Mouse (Mus musculus) kidney, postnatal 0 days (tissue): ENCODE data around the gene Fus. TPM values are rescaled to one million over a fixed set of nuclear protein-coding genes. Genes with fewer than 3 reads are reported as not detected.

Source experiments
- ATAC-seq: fragments of 200-750 bp; cut with Nextera tagmentation; replicated peaks from 2 replicates; pipeline ENCODE4 v1.8.0; 2017; ENCODE audit warnings: low read depth, moderate number of reproducible peaks, moderate TSS enrichment, moderate library complexity; ENCODE audit not compliant: low FRiP score
- DNase-seq: peaks from one replicate; pipeline ENCODE4 v3.0.0-alpha.2; 2016; ENCODE audit warnings: low spot score
- H3K27ac ChIP-seq: fragments of 300-500 bp; sonication (generic); 2 replicates; pipeline ENCODE4 v1.5.1; 2014; ENCODE audit warnings: mild to moderate bottlenecking
- H3K27me3 ChIP-seq: fragments of 300-500 bp; sonication (generic); 2 replicates; pipeline ENCODE4 v1.6.1; 2014; ENCODE audit warnings: low read length, mixed read lengths; ENCODE audit not compliant: insufficient read depth
- H3K36me3 ChIP-seq: fragments of 300-500 bp; sonication (generic); 2 replicates; pipeline ENCODE4 v1.6.1; 2014; ENCODE audit warnings: low read length, mixed read lengths; ENCODE audit not compliant: insufficient read depth
- H3K4me1 ChIP-seq: fragments of 300-500 bp; sonication (generic); replicated peaks from 2 replicates; pipeline ENCODE4 v1.6.1; 2014; ENCODE audit warnings: antibody characterized with exemption, low read length, mixed read lengths; ENCODE audit not compliant: insufficient read depth
- H3K4me2 ChIP-seq: fragments of 300-500 bp; sonication (generic); 2 replicates; pipeline ENCODE4 v1.6.1; 2014; ENCODE audit warnings: mild to moderate bottlenecking, low read length, moderate library complexity, mixed read lengths
- H3K4me3 ChIP-seq: fragments of 300-500 bp; sonication (generic); replicated peaks from 2 replicates; pipeline ENCODE4 v1.5.1; 2014; ENCODE audit warnings: low read depth, low read length
- H3K9ac ChIP-seq: fragments of 300-500 bp; sonication (generic); 2 replicates; pipeline ENCODE4 v1.6.1; 2014; ENCODE audit warnings: low read depth, low read length
- H3K9me3 ChIP-seq: fragments of 300-500 bp; sonication (generic); replicated peaks from 2 replicates; pipeline ENCODE4 v1.6.1; 2016; ENCODE audit warnings: low read length, inconsistent platforms, mixed read lengths
- CTCF ChIP-seq: IDR thresholded peaks from 2 replicates; pipeline ENCODE4 v1.5.1; 2016; ENCODE audit warnings: antibody characterized with exemption, low read depth, mild to moderate bottlenecking, moderate library complexity
- WGBS: fragments of 180-500 bp; shearing (Covaris S2); extraction: QIAGEN DNeasy Blood & Tissue Kit; methylation state at CpG from one replicate; pipeline ENCODE4 v1.1.7; 2014; 5-methylcytosine and 5-hydroxymethylcytosine counted together
- polyA plus RNA-seq: library from polyadenylated mRNA; unstranded; fragments of >200 nt; fragmentation: Nextera tagmentation; extraction: Ambion mirVana; gene quantifications from 2 replicates; pipeline ENCODE4 v1.2.1, GENCODE M21; 2015

Fus gene
- polyA plus RNA-seq, 1 experiment from 2014 or later = 262 TPM

DNA sequence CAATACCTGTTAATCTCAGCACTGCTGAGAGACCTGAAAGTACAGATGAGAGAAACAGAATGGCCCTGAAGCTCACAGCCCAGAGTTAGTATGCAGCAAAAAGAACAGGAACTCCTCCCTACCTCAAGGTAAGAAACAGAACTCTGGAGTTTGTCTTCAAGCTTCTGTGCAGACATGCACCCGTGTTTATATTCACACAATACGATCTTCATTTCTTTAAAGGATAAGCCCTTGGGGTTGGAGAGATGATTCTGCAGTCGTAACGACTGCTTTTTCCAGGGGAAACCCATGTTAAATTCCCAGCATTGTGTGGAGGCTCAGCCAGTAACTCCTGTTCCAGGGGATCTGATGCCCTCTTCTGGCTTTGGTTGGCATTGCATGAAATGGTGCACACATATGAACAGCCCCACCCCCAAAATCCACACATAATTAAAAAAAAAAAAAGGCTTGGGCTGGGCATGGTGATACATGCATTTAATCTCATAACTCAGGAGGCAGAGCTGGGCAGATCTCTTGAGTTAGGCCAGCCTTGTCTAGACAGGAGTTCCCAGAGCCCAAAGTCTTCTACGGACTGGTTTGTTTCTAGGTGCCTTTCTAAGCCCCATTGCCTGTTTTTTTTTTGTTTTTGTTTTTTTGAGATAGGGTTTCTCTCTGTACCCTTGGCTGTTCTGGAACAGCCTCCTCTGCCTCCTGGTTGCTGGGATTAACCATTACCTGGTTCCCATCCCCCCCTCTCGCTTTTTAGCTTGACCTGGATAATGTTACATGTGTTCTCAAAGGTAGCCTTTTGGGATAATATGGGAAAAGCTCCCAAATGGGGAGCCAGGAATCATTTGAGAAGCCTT is 24.6 kb downstream of the Fus start:
- ATAC-seq (no peak), DNase-seq (peak; percentile 79)
- Histone ChIP-seq H3K9me3 (no peaks in the 10 kb centered on the region), H3K9ac (no peak overlapping the region), H3K4me1 (0 out of 2 replicates have a peak, but pooled peaks cover 8% of the 10 kb centered on the region), H3K27ac (peak overlapping the region; percentile 42; the same call in 1 of the 2 replicates), H3K36me3 (0 out of 2 replicates have a peak, but pooled peaks cover 4% of the 10 kb centered on the region), H3K27me3 (no peaks in the 10 kb centered on the region), H3K4me3 (no peak overlapping the region), H3K4me2 (peak overlapping the region; percentile 67; the same call in 1 of the 2 replicates)
- 46% methylated on average over 6 of the region's 6 CpGs for WGBS
- peak; percentile 84 for TF ChIP-seq CTCF

DNA sequence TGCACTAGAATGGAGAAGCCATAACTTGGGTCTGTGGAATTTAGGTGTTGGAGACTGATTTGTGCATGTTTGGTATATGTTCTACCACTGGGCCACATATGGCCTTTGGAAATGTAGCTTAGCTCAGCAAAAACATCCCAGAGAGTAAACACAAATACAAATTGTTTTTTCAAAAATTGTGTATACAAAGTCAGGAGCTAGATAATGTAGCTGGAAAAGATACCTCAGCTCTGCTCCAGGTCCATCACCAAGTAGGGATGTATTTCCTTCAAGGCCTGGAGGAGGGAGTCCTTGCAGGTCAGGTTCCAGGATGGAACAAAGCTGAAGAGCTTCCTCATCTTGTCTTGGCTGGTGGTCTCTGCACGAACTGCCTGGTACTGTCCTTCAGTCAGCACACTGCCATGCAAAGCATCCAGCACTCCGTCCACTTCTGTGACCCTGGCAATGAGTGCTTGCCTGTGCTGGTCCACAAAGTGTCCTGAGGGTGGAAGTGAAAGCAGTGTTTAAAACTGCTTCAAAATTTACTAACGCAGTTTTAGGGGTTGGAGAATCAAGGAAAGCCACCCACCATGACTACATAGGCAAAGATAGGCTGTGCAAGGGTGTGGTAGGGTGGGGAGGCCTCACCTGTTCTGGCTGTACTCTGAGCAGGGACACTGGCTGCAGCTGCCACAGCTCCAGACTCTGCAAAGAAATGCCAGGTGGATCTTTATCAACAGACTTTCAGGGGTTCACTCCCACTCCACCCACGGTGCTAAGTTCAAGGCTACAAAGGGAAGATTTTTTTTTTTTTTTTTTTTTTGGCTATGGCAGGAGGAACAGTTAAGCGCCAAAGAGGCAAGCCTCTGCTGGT is 25.5 kb downstream of the Fus start:
- peak; percentile 44 for ATAC-seq
- Histone ChIP-seq H3K9ac (0 out of 2 replicates have a peak overlapping the region, but pooled peaks have one; percentile 54), H3K4me1 (0 out of 2 replicates have a peak, but pooled peaks cover 8% of the 10 kb centered on the region), H3K27ac (peak overlapping the region; percentile 74), H3K27me3 (no peaks in the 10 kb centered on the region), H3K36me3 (no peaks in the 10 kb centered on the region), H3K9me3 (no peaks in the 10 kb centered on the region), H3K4me3 (peak overlapping the region; percentile 28), H3K4me2 (peak overlapping the region; percentile 67)
- DNase-seq = no peak
- TF ChIP-seq CTCF = no peak
- 27% methylated on average over 5 of the region's 5 CpGs for WGBS

DNA sequence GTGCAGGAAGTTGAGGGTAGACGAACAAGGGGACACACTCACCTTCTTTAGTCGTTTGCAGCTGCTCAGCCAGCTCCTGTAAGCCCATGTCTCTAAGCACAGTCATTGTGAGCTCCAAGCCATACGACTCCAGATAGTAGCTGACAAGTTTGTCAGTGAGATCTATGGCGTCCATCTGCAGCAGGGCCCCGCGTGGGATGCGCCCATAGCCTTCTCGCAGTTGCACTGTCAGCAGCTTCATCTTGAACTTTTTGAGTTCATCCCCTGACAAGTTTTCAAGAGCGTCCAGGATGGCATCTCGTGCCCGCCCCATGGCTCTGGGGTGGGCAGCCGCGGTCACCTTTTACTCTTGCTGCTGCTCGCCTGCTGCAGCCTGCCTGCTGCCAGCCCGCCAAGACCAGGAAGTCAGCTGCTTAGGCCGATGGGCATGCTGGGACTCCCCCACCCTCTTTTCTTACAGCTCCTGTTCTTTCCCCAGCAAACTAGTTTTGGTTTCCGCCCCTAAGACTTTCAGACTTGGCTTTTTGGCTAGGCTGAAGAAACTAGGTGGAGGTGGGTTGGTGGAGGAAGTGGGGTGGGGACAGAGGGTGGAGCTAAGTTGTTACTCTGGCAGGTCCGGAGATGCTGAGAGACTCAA is 26.2 kb downstream of the Fus start, which contains the start of gene Pycard:
Gene Pycard, minus strand, starts transcription at position 527 of the 637 bp plus-strand sequence.
- no peak for TF ChIP-seq CTCF
- DNase-seq = peak; percentile 72

DNA sequence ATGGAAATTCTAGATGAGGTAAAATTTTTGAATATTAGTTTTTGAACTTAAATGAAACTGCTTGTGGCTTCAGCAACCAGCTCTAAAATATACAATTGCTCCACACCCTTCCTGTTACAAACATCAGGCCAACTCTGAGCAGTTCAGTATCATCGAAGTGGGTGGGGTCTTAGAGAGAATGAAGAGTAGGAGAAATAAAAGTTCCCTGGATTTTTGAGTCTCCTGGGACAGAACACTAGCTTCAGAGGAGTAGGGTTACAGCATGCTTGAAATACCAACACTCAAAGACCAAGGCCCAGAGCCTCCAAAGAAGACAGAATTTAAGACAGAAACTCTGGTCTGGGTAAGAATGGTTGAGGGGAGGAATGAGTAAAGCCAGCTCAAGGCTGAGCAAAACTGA is 32.2 kb downstream of the Fus start:
- no peak for TF ChIP-seq CTCF
- ATAC-seq (no peak), DNase-seq (no peak)
- Histone ChIP-seq H3K4me1 (peaks cover 9% of the 10 kb centered on the region), H3K36me3 (no peaks in the 10 kb centered on the region), H3K4me3 (no peak overlapping the region), H3K4me2 (no peak overlapping the region), H3K27me3 (no peaks in the 10 kb centered on the region), H3K27ac (no peak overlapping the region), H3K9ac (no peak overlapping the region), H3K9me3 (no peaks in the 10 kb centered on the region)
- WGBS = 58% methylated on average over 1 of the region's 1 CpGs

More for the DNA sequence above, 26.2 kb downstream of the Fus start, which contains the start of gene Pycard:
- peak within 1 kb of the TSS; percentile 74 for H3K27ac ChIP-seq
- ATAC-seq = peak; percentile 55
- no peaks in the 10 kb centered on the region for H3K36me3 ChIP-seq
- no peaks in the 10 kb centered on the region for H3K27me3 ChIP-seq
- H3K4me3 ChIP-seq = peak within 1 kb of the TSS; percentile 28
- no peaks in the 10 kb centered on the region for H3K9me3 ChIP-seq
- H3K4me1 ChIP-seq = 0 out of 2 replicates have a peak, but pooled peaks cover 8% of the 10 kb centered on the region
- H3K4me2 ChIP-seq = peak within 1 kb of the TSS; percentile 67
- 4% methylated on average over 18 of the region's 18 CpGs for WGBS
- H3K9ac ChIP-seq = peak within 1 kb of the TSS; percentile 54

DNA sequence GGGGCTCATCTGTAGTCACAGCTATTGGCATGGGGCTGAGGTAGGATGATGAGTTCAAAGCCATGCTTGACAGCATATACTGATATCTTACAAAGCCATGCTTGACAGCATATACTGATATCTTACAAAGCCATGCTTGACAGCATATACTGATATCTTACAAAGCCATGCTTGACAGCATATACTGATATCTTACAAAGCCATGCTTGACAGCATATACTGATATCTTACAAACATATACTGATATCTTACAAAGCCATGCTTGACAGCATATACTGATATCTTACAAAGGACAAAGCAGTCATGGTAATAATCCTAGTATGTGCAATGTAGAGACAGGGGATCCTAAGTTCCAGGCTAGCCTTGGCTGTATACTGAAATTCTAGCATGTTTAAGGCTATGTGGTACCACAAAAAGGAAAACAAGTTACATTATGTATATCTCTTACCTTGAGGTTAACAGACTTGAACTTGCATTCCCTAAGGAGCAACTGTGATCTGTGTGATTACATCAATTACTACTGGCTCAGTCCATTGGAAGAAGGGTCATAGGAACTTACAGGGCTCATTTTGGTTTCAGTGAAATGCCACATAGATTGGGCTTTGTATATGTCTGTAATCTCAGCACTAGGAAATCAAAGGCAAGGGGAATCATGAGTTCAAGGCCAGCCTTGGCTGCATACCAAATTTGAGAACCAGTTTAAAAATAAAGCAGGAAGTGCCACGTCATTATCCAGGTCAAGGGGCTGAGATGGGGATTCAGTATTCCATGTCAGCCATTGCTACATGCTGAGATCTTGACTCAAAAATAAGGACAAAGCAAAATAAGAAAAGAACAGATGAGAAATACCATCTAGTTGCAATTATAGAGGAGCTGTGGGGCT is 33.1 kb downstream of the Fus start:
- H3K36me3 ChIP-seq = no peaks in the 10 kb centered on the region
- H3K27ac ChIP-seq = no peak overlapping the region
- no peaks in the 10 kb centered on the region for H3K27me3 ChIP-seq
- no peaks in the 10 kb centered on the region for H3K9me3 ChIP-seq
- H3K4me1 ChIP-seq = peaks cover 13% of the 10 kb centered on the region
- TF ChIP-seq CTCF = no peak
- ATAC-seq = no peak
- no peak overlapping the region for H3K4me3 ChIP-seq
- H3K4me2 ChIP-seq = no peak overlapping the region
- DNase-seq = no peak
- H3K9ac ChIP-seq = no peak overlapping the region
- 43% methylated on average over 1 of the region's 1 CpGs for WGBS
